Mouse (Mus musculus): ENCODE results near the gene Pou2f1.

DNA sequence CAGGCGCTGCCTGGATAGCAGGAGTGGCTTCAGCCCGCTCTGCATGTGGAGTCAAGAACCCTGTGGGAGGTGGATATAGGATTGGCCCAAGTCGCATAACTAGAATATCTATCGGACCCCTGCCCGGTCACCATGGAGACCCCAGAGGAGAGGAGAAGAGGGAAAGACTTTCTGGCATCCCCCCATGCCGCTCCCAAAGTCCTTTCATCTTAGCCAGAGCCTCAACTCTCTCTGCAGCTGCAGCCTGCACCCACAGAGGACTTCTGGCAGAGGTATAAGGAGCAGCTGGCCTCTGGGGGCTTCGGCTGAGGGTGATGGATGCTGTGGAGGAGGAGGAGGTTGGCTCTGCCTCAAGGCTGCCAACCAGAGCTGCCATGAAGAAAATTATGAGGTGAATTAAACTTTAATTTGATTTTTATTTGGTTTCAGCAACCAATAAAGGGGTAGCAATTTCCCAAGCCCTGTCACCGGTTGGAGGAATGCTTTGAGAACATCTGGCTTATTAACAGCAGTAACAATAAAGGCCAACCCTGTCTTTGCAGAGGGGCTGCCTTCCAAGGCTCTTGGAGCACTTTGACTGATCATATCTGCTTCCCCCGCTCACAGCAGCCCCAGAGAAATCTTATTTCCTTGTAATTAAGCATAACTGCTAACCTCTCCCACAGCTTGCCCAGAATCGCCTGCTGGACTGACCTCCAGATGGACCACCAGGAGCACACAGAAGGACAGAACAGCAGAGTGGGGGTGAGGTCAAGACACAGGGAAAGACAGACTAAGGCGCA lies 46.8 kb upstream of the Pou2f1 start:
- TF ChIP-seq POLR2A (IDR thresholded peaks at IDR 0.05; ENCODE audit: borderline replicate concordance, extremely low read depth, insufficient read depth, insufficient read length, poor library complexity, severe bottlenecking) (no peak), CTCF (IDR thresholded peaks at IDR 0.05; ENCODE audit: borderline replicate concordance, extremely low read depth, insufficient read depth, insufficient read length) (no peak)
